In genomic region chr8:105419800-105420199, GRCm38 (mm10) we compare ENCODE assay signal across 18 mouse cellular contexts. TPM values are rescaled to one million over a fixed set of nuclear protein-coding genes. Genes with fewer than 3 reads are reported as not detected.
"Had no signal": no experiment of that assay in that cellular context is flagged by ENCODE, and none has a peak within 500 bp of the region (broad histone marks: within the 10 kb centered on the region; RNA-seq: fewer than 3 reads in every experiment).

No protein-coding gene starts in this region.

- H3K4me1 ChIP-seq: liver, embryonic 13.5 days; liver, embryonic 15.5 days; megakaryocyte, embryonic 14.5 days; midbrain, embryonic 12.5 days; neural tube, embryonic 12.5 days; stomach, embryonic 15.5 days had no signal

- H3K9me3 ChIP-seq: liver, embryonic 13.5 days; liver, embryonic 15.5 days; midbrain, embryonic 12.5 days; stomach, embryonic 15.5 days had no signal

- DNase-seq: liver; liver, embryonic 13.5 days; liver, postnatal 0 days; lung, adult 2 months; midbrain, embryonic 14.5 days; right cerebral cortex, postnatal 14 days; thymus, adult 2 months; thymus, postnatal 25 days; thymus, postnatal 4 days had no signal

- H3K9ac ChIP-seq: liver, embryonic 13.5 days; liver, embryonic 15.5 days; liver, postnatal 0 days; midbrain, embryonic 12.5 days; neural tube, embryonic 12.5 days; stomach, embryonic 15.5 days had no signal

- ATAC-seq: liver, postnatal 0 days had no signal

- H3K4me2 ChIP-seq: liver, embryonic 11.5 days; liver, embryonic 13.5 days; liver, embryonic 15.5 days; midbrain, embryonic 12.5 days; neural tube, embryonic 12.5 days; stomach, embryonic 15.5 days had no signal

- H3K27ac ChIP-seq: liver, embryonic 13.5 days; liver, embryonic 15.5 days; macrophage; midbrain, embryonic 12.5 days; neural tube, embryonic 12.5 days; stomach, embryonic 15.5 days; stomach, postnatal 0 days had no signal

- H3K4me3 ChIP-seq: liver, embryonic 13.5 days; liver, embryonic 15.5 days; megakaryocyte, embryonic 14.5 days; midbrain, embryonic 12.5 days; neural tube, embryonic 12.5 days; stomach, embryonic 15.5 days had no signal

- H3K36me3 ChIP-seq: liver, embryonic 13.5 days; liver, embryonic 15.5 days; midbrain, embryonic 12.5 days; neural tube, embryonic 12.5 days; stomach, embryonic 15.5 days had no signal

- H3K27me3 ChIP-seq: midbrain, embryonic 12.5 days; neural tube, embryonic 12.5 days; stomach, embryonic 15.5 days had no signal

RNA-seq across cellular contexts. Expression of gene Lrrc36, which starts 6.4 kb away (rescaled TPM):
- polyA plus RNA-seq: macrophage; stomach, embryonic 15.5 days had no signal

RNA-seq across cellular contexts. Expression of gene Kctd19, which starts 6.5 kb away (rescaled TPM):
- polyA plus RNA-seq: liver, embryonic 11.5 days; liver, embryonic 13.5 days; liver, embryonic 15.5 days; liver, postnatal 0 days; macrophage; midbrain, embryonic 12.5 days; midbrain, embryonic 14.5 days; neural tube, embryonic 12.5 days; neural tube, embryonic 14.5 days; stomach, embryonic 15.5 days; stomach, postnatal 0 days had no signal

RNA-seq across cellular contexts. Expression of gene Plekhg4, which starts 46.7 kb away (rescaled TPM):
- polyA plus RNA-seq: liver, embryonic 11.5 days; liver, embryonic 15.5 days; liver, postnatal 0 days; macrophage had no signal
